Mouse (Mus musculus) inflammation-experienced regulatory T-cells, adult 6 months (primary cell): Measurements from ENCODE around the gene Gpat3. TPM values are rescaled to one million over a fixed set of nuclear protein-coding genes. Genes with fewer than 3 reads are reported as not detected.

Experiments
- ATAC-seq: one replicate; pipeline ENCODE4 v1.8.0; 2017
- polyA plus RNA-seq, 3 experiments: library from polyadenylated mRNA; unstranded; fragments of 100-300 nt; shearing (Covaris generic); gene quantifications; one replicate each; pipeline ENCODE4 v1.2.1; 2017

Gene Gpat3
- 1 to 10 TPM in 2 of 3 experiments, under 1 TPM in 1; 0.74 to 2.4 (median 2.3) TPM for polyA plus RNA-seq

DNA sequence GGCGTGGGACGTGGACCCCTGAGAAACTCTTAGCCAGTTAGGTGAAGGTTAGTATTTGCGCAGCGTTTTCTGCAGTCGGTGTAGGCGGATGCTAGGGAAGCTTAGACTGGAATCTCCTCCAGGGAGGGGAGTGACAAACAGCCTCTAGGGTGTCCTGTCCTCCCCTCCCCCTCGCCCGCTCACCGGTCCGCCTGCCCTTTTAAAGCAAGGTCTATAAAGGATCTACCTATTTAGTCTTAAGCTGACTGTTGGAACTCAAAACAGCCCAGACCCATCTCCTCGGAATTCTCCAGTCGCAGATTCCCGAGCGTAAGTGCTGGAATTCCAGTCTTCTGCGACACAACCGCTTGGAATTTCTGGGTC, at the start of gene Gpat3:
Gene Gpat3, plus strand, starts transcription at position 229 of the 363 bp plus-strand sequence.
- no peak for ATAC-seq

DNA sequence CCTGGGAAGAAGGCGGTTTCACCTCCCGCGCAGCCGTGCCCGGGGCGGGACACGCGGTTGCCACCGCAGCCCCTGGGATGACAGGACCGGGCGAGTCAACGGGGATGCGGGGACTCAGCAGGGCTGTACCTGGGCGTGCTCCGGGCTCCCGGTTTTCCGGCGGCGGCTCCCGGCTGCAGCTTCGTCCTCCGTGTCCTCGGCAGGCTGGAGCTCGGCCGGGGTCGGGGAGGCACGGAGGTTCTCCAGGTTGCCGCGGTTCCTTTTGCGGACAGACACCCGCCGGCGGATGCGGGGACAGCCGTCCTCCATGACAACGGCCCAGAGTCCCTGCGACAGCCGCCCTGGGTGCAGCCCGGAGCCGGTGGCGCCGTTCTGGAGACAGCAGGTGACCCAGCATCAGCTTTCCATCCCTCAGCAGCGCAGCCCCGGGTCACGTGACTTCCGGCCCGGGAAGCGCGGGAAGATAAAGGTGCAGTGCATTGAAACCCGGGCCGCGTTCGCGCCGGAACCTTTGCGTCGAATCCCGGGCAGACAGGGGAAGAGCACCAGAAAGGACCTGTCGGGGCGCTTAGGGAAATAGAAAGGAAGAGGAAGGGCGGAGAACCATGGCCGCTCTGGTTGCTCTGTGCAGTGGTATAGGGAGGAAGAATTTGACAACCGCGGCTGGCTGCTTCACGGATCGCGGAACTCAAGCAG, 47.2 kb upstream of the Gpat3 start, which contains the start of the genes Helq and Mrps18c:
Gene Helq, minus strand, starts transcription at position 434 of the 696 bp plus-strand sequence.
Gene Mrps18c, plus strand, starts transcription at position 463 of the 696 bp plus-strand sequence.
- peak; percentile 94 for ATAC-seq

- no peak for ATAC-seq
Observed at GRCm38 (mm10) chr5:100818341-100818740, 27.2 kb upstream of the Gpat3 start.

DNA sequence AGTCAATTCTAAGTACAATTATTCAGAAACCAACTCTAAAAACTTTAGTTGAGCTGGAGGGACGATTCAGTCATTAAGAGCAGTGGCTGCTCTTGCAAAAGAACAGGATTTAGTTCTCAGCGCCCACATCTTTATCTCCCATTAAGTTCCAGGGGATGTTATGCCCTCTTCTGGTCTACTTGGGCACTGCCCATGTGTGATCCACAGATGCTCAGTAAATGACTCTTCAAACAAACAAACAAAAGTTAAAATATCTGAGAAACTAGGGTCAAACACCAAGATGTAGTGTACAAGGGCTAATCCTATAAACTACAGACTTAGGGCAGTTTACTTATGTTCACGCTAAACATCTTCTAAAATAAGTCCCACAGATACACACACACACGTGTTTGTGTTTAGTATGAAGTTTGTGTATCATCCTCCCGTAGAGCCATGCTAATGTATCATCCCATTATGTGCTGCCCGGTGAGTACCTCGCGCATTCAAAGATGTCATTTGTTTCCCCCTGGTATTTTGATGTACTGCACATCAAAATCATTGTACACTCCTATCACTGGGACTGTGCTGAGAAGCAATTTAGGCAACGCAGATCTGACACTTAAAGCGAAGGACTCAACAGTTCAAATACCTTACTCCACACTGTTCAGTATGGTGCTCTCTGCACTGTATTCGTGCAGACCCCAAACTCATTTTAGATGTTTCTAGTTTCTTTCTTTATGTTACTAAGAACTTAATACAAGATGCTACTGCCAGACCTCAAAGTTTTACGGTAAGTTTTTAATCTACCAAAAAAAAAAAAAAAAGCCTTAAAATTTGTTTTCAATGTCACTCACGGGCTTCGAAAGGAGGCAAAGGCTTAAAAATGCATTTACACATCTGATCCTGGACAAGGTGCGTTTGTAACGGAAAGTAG, 25.7 kb upstream of the Gpat3 start:
- no peak for ATAC-seq

- peak; percentile 95 for ATAC-seq
Observed at GRCm38 (mm10) chr5:100820483-100821184, 24.9 kb upstream of the Gpat3 start, which contains the start of gene Abraxas1. Gene Abraxas1 (minus strand): TSS chr5:100820965.

DNA sequence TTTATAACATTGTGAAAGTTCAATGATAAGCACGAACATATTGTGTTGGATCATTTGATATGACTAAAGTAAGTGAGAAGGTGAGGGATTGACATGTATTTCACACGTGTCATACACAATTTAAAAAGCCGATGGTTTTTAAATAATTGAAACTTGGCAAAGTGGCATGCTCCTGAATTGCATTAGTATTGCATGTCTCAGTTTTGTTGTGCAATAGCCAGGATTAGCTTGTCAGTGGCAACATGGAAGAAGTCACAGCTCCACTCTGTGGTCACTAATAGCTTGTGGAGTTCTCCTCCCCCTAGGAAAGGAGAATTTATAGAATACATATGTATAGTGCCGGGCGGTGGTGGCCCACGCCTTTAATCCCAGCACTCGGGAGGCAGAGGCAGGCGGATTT, 24.1 kb upstream of the Gpat3 start:
- ATAC-seq: no peak

- ATAC-seq: no peak
Observed at GRCm38 (mm10) chr5:100822826-100823225, 22.7 kb upstream of the Gpat3 start.

GRCm38 (mm10) chr5:100825975-100826374, 19.5 kb upstream of the Gpat3 start:
- ATAC-seq: peak; percentile 47

DNA sequence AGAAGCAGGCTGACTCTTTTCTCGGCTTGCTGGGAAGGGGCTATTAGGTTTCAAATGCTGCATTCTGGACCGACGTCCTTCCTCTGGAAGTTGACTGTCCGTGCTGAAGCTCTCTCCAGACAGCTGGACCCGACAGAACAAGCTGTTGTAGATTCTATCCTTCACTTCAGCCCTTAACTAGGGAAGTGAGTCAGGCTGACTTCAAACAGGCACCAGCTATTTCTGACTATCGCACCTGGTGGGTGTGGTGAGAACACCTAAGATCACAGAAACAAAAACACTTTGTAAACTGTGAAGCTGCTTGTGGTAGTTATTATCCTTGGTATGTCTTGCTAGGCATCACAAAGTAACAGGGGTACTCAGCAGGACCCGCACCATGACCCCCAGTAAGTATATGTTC, 19.0 kb upstream of the Gpat3 start:
- no peak for ATAC-seq

- ATAC-seq: no peak
Observed at GRCm38 (mm10) chr5:100828701-100829100, 16.8 kb upstream of the Gpat3 start.

GRCm38 (mm10) chr5:100832680-100833079, 12.8 kb upstream of the Gpat3 start:
- no peak for ATAC-seq

GRCm38 (mm10) chr5:100833841-100834240, 11.7 kb upstream of the Gpat3 start:
- ATAC-seq: no peak

DNA sequence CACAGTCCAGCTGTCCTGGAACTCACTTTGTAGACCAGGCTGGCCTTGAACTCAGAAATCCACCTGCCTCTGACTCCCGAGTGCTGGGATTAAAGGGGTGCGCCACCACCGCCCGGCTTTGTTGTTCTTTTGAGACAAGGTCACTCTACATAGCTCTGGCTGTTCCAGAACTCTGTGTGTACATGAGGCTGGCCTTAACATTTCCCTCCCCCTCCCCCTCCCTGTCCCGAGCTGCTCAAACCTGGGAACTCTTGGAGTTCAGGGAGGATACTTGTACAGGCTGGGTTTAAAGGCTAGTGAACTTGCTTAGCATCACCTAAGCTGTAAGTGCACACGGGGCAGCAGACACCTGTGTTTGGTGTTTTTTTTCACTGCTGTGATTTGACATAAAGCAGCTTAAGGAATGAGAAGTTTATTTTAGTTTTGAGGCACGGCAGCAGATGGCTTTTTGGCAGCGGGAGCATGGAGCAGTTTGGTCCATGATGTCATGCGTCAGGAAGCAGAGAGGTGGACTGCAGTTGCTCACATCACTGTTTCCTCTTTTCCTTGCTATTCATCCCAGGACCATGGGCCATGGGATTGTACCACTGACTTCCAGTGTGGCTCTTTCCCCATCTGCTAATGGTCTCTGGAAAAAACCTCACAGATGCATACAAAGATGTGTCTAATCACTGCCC, 9.5 kb upstream of the Gpat3 start:
- ATAC-seq: no peak

GRCm38 (mm10) chr5:100837907-100838306, 7.6 kb upstream of the Gpat3 start:
- ATAC-seq: no peak

GRCm38 (mm10) chr5:100844485-100844884, 1.0 kb upstream of the Gpat3 start:
- no peak for ATAC-seq

- peak; percentile 78 for ATAC-seq
Observed at GRCm38 (mm10) chr5:100845848-100846598, 510 bp downstream of the Gpat3 start.

GRCm38 (mm10) chr5:100846599-100846920, 1.0 kb downstream of the Gpat3 start:
- peak; percentile 26 for ATAC-seq

GRCm38 (mm10) chr5:100847143-100847542, 1.6 kb downstream of the Gpat3 start:
- ATAC-seq: no peak

- ATAC-seq: no peak
Observed at GRCm38 (mm10) chr5:100853963-100854362, 8.4 kb downstream of the Gpat3 start.

- ATAC-seq: no peak
Observed at GRCm38 (mm10) chr5:100856552-100856951, 11.0 kb downstream of the Gpat3 start.

DNA sequence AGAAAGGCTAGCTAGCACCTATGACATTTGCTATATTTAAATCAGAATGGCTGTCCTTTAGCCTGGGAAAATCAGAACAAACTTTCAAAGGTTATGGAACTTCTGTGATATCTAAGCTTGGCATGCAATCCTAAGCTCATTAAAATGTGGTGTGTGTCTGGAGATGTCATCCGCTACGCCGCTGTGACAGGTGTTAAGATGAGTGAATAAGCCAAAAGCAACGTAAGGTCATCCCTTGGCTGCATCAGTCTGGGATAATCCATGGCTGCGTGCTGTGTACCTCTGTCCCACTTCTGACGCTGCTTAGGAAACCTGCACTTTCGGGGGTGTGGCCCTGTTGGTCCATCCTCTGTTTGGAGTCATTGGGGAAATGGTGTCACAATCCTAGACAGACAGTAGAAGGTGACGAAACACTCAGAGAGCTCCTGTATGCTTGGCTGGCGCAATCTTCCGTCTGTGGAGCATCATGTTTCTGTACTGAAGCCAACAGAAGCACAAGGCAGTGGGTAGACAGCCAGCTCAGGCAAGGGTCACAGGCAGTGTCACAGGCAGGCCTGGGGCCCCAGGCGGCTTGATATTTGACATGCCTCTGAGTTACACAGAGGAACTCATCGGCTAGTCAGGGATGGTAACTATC, 15.0 kb downstream of the Gpat3 start:
- ATAC-seq: no peak
